Mouse (Mus musculus): Measurements from ENCODE around the gene Gm20388. TPM values are rescaled to one million over a fixed set of nuclear protein-coding genes. Genes with fewer than 3 reads are reported as not detected.

Gene Gm20388
- polyA plus RNA-seq, 2 experiments: 8.5 TPM; not detected in 1

GRCm38 (mm10) chr8:123896774-123897173, 3986.1 kb downstream of the Gm20388 start:
- TF ChIP-seq CTCF (IDR thresholded peaks at IDR 0.05; ENCODE audit: low read depth) (no peak), EP300 (IDR thresholded peaks at IDR 0.05; ENCODE audit: low read depth) (no peak)
- H3K4me3 ChIP-seq (ENCODE audit: insufficient read depth in 1 of 2, low read depth in 2 of 2, low read length in 2 of 2): no peak overlapping the region
- peaks cover 27% of the 10 kb centered on the region for H3K36me3 ChIP-seq (replicated peaks; ENCODE audit: control insufficient read depth, insufficient read depth, low read depth)
- H3K27me3 ChIP-seq (ENCODE audit: control insufficient read depth, insufficient read depth, low read length): peaks cover 37% of the 10 kb centered on the region
- no peak overlapping the region for H3K9ac ChIP-seq (replicated peaks)
- no peak overlapping the region for H3K27ac ChIP-seq
- WGBS (ENCODE audit: insufficient replicate concordance): 57% methylated on average over 10 of the region's 10 CpGs
- no peaks in the 10 kb centered on the region for H3K9me3 ChIP-seq (ENCODE audit: control insufficient read depth, low read length)
- DNase-seq (ENCODE audit: low read depth in 3 of 3, low spot score in 3 of 3): no peak
- no peak for ATAC-seq (ENCODE audit: insufficient read depth)
- no peaks in the 10 kb centered on the region for H3K4me1 ChIP-seq (replicated peaks; ENCODE audit: control insufficient read depth in 2 of 2, insufficient read depth in 2 of 2, low read length in 1 of 2)
- H3K4me2 ChIP-seq (ENCODE audit: low read depth): no peak overlapping the region

GRCm38 (mm10) chr8:123898576-123898975, 3987.9 kb downstream of the Gm20388 start:
- Histone ChIP-seq H3K9ac (replicated peaks) (no peak overlapping the region), H3K4me2 (ENCODE audit: low read depth) (no peak overlapping the region), H3K4me1 (replicated peaks; ENCODE audit: control insufficient read depth in 2 of 2, insufficient read depth in 2 of 2, low read length in 1 of 2) (no peaks in the 10 kb centered on the region), H3K36me3 (replicated peaks; ENCODE audit: control insufficient read depth, insufficient read depth, low read depth) (peaks cover 44% of the 10 kb centered on the region), H3K27ac (no peak overlapping the region), H3K4me3 (ENCODE audit: insufficient read depth in 1 of 2, low read depth in 2 of 2, low read length in 2 of 2) (no peak overlapping the region), H3K27me3 (ENCODE audit: control insufficient read depth, insufficient read depth, low read length) (peaks cover 20% of the 10 kb centered on the region), H3K9me3 (ENCODE audit: control insufficient read depth, low read length) (no peaks in the 10 kb centered on the region)
- DNase-seq (ENCODE audit: low read depth in 3 of 3, low spot score in 3 of 3) (no peak), ATAC-seq (ENCODE audit: insufficient read depth) (no peak)
- 82% methylated on average over 5 of the region's 5 CpGs for WGBS (ENCODE audit: insufficient replicate concordance)
- TF ChIP-seq EP300 (IDR thresholded peaks at IDR 0.05; ENCODE audit: low read depth): no peak
- TF ChIP-seq CTCF (IDR thresholded peaks at IDR 0.05; ENCODE audit: low read depth): no peak

- TF ChIP-seq CTCF (IDR thresholded peaks at IDR 0.05; ENCODE audit: low read depth): no peak
- TF ChIP-seq EP300 (IDR thresholded peaks at IDR 0.05; ENCODE audit: low read depth): no peak
- Histone ChIP-seq H3K9ac (replicated peaks) (no peak overlapping the region), H3K4me2 (ENCODE audit: low read depth) (no peak overlapping the region), H3K27me3 (ENCODE audit: control insufficient read depth, insufficient read depth, low read length) (peaks cover 12% of the 10 kb centered on the region), H3K4me3 (ENCODE audit: insufficient read depth in 1 of 2, low read depth in 2 of 2, low read length in 2 of 2) (no peak overlapping the region), H3K9me3 (ENCODE audit: control insufficient read depth, low read length) (no peaks in the 10 kb centered on the region), H3K27ac (no peak overlapping the region), H3K36me3 (replicated peaks; ENCODE audit: control insufficient read depth, insufficient read depth, low read depth) (peaks cover 52% of the 10 kb centered on the region), H3K4me1 (replicated peaks; ENCODE audit: control insufficient read depth in 2 of 2, insufficient read depth in 2 of 2, low read length in 1 of 2) (no peaks in the 10 kb centered on the region)
- DNase-seq (ENCODE audit: low read depth in 3 of 3, low spot score in 3 of 3) (no peak), ATAC-seq (ENCODE audit: insufficient read depth) (no peak)
- 86% methylated on average over 7 of the region's 7 CpGs for whole genome bisulfite sequencing (ENCODE audit: insufficient replicate concordance)
Observed at GRCm38 (mm10) chr8:123899366-123899765, 3988.7 kb downstream of the Gm20388 start.

GRCm38 (mm10) chr8:123902653-123903052, 3992.0 kb downstream of the Gm20388 start:
- no peaks in the 10 kb centered on the region for H3K9me3 ChIP-seq (ENCODE audit: control insufficient read depth, low read length)
- TF ChIP-seq EP300 (IDR thresholded peaks at IDR 0.05; ENCODE audit: low read depth) (no peak), CTCF (IDR thresholded peaks at IDR 0.05; ENCODE audit: low read depth) (no peak)
- H3K27ac ChIP-seq: no peak overlapping the region
- H3K4me2 ChIP-seq (ENCODE audit: low read depth): no peak overlapping the region
- ATAC-seq (ENCODE audit: insufficient read depth) (no peak), DNase-seq (ENCODE audit: low read depth in 3 of 3, low spot score in 3 of 3) (no peak)
- no peak overlapping the region for H3K4me3 ChIP-seq (ENCODE audit: insufficient read depth in 1 of 2, low read depth in 2 of 2, low read length in 2 of 2)
- peaks cover 80% of the 10 kb centered on the region for H3K36me3 ChIP-seq (replicated peaks; ENCODE audit: control insufficient read depth, insufficient read depth, low read depth)
- WGBS (ENCODE audit: insufficient replicate concordance): 80% methylated on average over 7 of the region's 7 CpGs
- no peaks in the 10 kb centered on the region for H3K27me3 ChIP-seq (ENCODE audit: control insufficient read depth, insufficient read depth, low read length)
- H3K4me1 ChIP-seq (replicated peaks; ENCODE audit: control insufficient read depth in 2 of 2, insufficient read depth in 2 of 2, low read length in 1 of 2): no peaks in the 10 kb centered on the region
- no peak overlapping the region for H3K9ac ChIP-seq (replicated peaks)

GRCm38 (mm10) chr8:123907604-123908003, 3997.0 kb downstream of the Gm20388 start:
- ATAC-seq (ENCODE audit: insufficient read depth): no peak
- WGBS (ENCODE audit: insufficient replicate concordance): 89% methylated on average over 6 of the region's 6 CpGs
- H3K4me1 ChIP-seq (replicated peaks; ENCODE audit: control insufficient read depth in 2 of 2, insufficient read depth in 2 of 2, low read length in 1 of 2): no peaks in the 10 kb centered on the region
- no peak for DNase-seq (ENCODE audit: low read depth in 3 of 3, low spot score in 3 of 3)
- H3K9me3 ChIP-seq (ENCODE audit: control insufficient read depth, low read length): no peaks in the 10 kb centered on the region
- H3K27me3 ChIP-seq (ENCODE audit: control insufficient read depth, insufficient read depth, low read length): no peaks in the 10 kb centered on the region
- H3K4me3 ChIP-seq (ENCODE audit: insufficient read depth in 1 of 2, low read depth in 2 of 2, low read length in 2 of 2): no peak overlapping the region
- H3K4me2 ChIP-seq (ENCODE audit: low read depth): no peak overlapping the region
- no peak for TF ChIP-seq EP300 (IDR thresholded peaks at IDR 0.05; ENCODE audit: low read depth)
- no peak for TF ChIP-seq CTCF (IDR thresholded peaks at IDR 0.05; ENCODE audit: low read depth)
- H3K9ac ChIP-seq (replicated peaks): no peak overlapping the region
- H3K27ac ChIP-seq: no peak overlapping the region
- peaks cover 82% of the 10 kb centered on the region for H3K36me3 ChIP-seq (replicated peaks; ENCODE audit: control insufficient read depth, insufficient read depth, low read depth)

Data from liver, embryonic 14.5 days (tissue).